Mouse (Mus musculus) spleen, adult 2 months (tissue): ENCODE results near the gene Ptgds. TPM values are rescaled to one million over a fixed set of nuclear protein-coding genes. Genes with fewer than 3 reads are reported as not detected.

Experiments used
- DNase-seq, 2 experiments: peaks; one replicate each; pipeline versions ENCODE4 v3.0.0 to v3.0.0-alpha.2; 2012 to 2021; ENCODE audit warnings: low spot score in 2 of 2, low read depth in 1 of 2
- H3K27ac ChIP-seq: fragments of 200-500 bp; 2 replicates; pipeline ENCODE4 v1.5.1; 2012; ENCODE audit warnings: low read length, inconsistent platforms; ENCODE audit not compliant: insufficient read depth
- H3K27me3 ChIP-seq: fragments of 200-500 bp; 2 replicates; pipeline ENCODE4 v1.6.1; 2012; ENCODE audit warnings: mild to moderate bottlenecking, moderate library complexity, low read length, inconsistent platforms; ENCODE audit not compliant: control insufficient read depth, insufficient read depth
- H3K36me3 ChIP-seq: fragments of 200-500 bp; 2 replicates; pipeline ENCODE4 v1.6.1; 2012; ENCODE audit warnings: mild to moderate bottlenecking, low read length, inconsistent platforms; ENCODE audit not compliant: control insufficient read depth, insufficient read depth
- H3K4me1 ChIP-seq: fragments of 200-500 bp; 2 replicates; pipeline ENCODE4 v1.6.1; 2011; ENCODE audit warnings: inconsistent platforms; ENCODE audit not compliant: control insufficient read depth, insufficient read depth, insufficient read length
- H3K4me3 ChIP-seq: fragments of 200-500 bp; 2 replicates; pipeline ENCODE4 v1.5.1; 2011; ENCODE audit warnings: mild to moderate bottlenecking, inconsistent platforms; ENCODE audit not compliant: insufficient read depth, insufficient read length; ENCODE audit errors: extremely low read depth
- CTCF ChIP-seq: fragments of 200-500 bp; IDR thresholded peaks from 2 replicates; pipeline ENCODE4 v1.5.1; 2011; ENCODE audit warnings: mild to moderate bottlenecking, inconsistent platforms; ENCODE audit not compliant: insufficient read depth, insufficient read length, insufficient replicate concordance; ENCODE audit errors: extremely low read depth
- POLR2A ChIP-seq: fragments of 200-500 bp; IDR thresholded peaks from 2 replicates; pipeline ENCODE4 v1.6.1; 2011; ENCODE audit warnings: low read depth, low read length, inconsistent platforms
- WGBS: fragments of 180-500 bp; shearing (Covaris S2); methylation state at CpG from one replicate; pipeline ENCODE4 v1.1.7; 2018; 5-methylcytosine and 5-hydroxymethylcytosine counted together
- polyA plus RNA-seq: library from polyadenylated mRNA; depleted of rRNA; stranded (reverse); fragments of >200 nt; gene quantifications from 2 replicates; pipeline ENCODE4 v1.2.3, GENCODE M21; 2012; rRNA removed

The Ptgds gene
- 0.27 and 7.8 TPM in 2 replicates for polyA plus RNA-seq

GRCm38 (mm10) chr2:25469969-25470368 lies at the start of gene Ptgds:
TSS of gene Ptgds (minus strand) at chr2:25470046.
- TF ChIP-seq CTCF (no peak), POLR2A (no peak)

GRCm38 (mm10) chr2:25509912-25510311 lies 40.1 kb upstream of the Ptgds start:
- 71% methylated on average over 3 of the region's 3 CpGs for WGBS

More at GRCm38 (mm10) chr2:25469969-25470368, at the start of gene Ptgds:
- Histone ChIP-seq H3K27me3 (no peaks in the 10 kb centered on the region), H3K4me3 (no peak within 1 kb of the TSS), H3K4me1 (peaks cover 18% of the 10 kb centered on the region; the same call in 1 of the 2 replicates), H3K36me3 (no peaks in the 10 kb centered on the region), H3K27ac (no peak within 1 kb of the TSS)
- no peak for DNase-seq
- WGBS = 87% methylated on average over 6 of the region's 6 CpGs

GRCm38 (mm10) chr2:25506964-25507363 lies 37.1 kb upstream of the Ptgds start:
- peaks cover 2% of the 10 kb centered on the region; the same call in 1 of the 2 replicates for H3K4me1 ChIP-seq
- DNase-seq = peak in 1 of 2 experiments; percentile 9

More at GRCm38 (mm10) chr2:25509912-25510311, 40.1 kb upstream of the Ptgds start:
- Histone ChIP-seq H3K4me1 (no peaks in the 10 kb centered on the region), H3K36me3 (peaks cover 3% of the 10 kb centered on the region), H3K27ac (no peak overlapping the region), H3K27me3 (no peaks in the 10 kb centered on the region), H3K4me3 (no peak overlapping the region)
- no peak for TF ChIP-seq POLR2A
- peak; percentile 36; the same call in 1 of the 2 replicates for TF ChIP-seq CTCF
- DNase-seq = no peak

GRCm38 (mm10) chr2:25505860-25506259 lies 36.0 kb upstream of the Ptgds start:
- peaks cover 9% of the 10 kb centered on the region; the same call in 1 of the 2 replicates for H3K4me1 ChIP-seq
- peaks cover 15% of the 10 kb centered on the region for H3K36me3 ChIP-seq
- H3K27ac ChIP-seq = no peak overlapping the region
- no peak overlapping the region for H3K4me3 ChIP-seq
- no peaks in the 10 kb centered on the region for H3K27me3 ChIP-seq
- DNase-seq = no peak
- no peak for TF ChIP-seq POLR2A
- TF ChIP-seq CTCF = no peak
- whole genome bisulfite sequencing = 95% methylated on average over 4 of the region's 4 CpGs

More at GRCm38 (mm10) chr2:25506964-25507363, 37.1 kb upstream of the Ptgds start:
- no peak for TF ChIP-seq POLR2A
- TF ChIP-seq CTCF = peak; percentile 17; the same call in 1 of the 2 replicates
- 62% methylated on average over 5 of the region's 5 CpGs for WGBS
- no peak overlapping the region for H3K4me3 ChIP-seq
- no peak overlapping the region for H3K27ac ChIP-seq
- H3K27me3 ChIP-seq = no peaks in the 10 kb centered on the region
- peaks cover 15% of the 10 kb centered on the region for H3K36me3 ChIP-seq

GRCm38 (mm10) chr2:25505000-25505399 lies 35.2 kb upstream of the Ptgds start:
- Histone ChIP-seq H3K27ac (no peak overlapping the region), H3K4me3 (no peak overlapping the region), H3K36me3 (peaks cover 15% of the 10 kb centered on the region), H3K27me3 (no peaks in the 10 kb centered on the region), H3K4me1 (peaks cover 11% of the 10 kb centered on the region; the same call in 1 of the 2 replicates)
- TF ChIP-seq CTCF (no peak), POLR2A (no peak)
- DNase-seq = no peak
- 78% methylated on average over 1 of the region's 1 CpGs for WGBS

GRCm38 (mm10) chr2:25504538-25504937 lies 34.7 kb upstream of the Ptgds start:
- TF ChIP-seq CTCF (no peak), POLR2A (no peak)
- Histone ChIP-seq H3K36me3 (peaks cover 15% of the 10 kb centered on the region), H3K4me3 (no peak overlapping the region), H3K27ac (no peak overlapping the region), H3K4me1 (peaks cover 12% of the 10 kb centered on the region; the same call in 1 of the 2 replicates), H3K27me3 (no peaks in the 10 kb centered on the region)
- WGBS = 69% methylated on average over 19 of the region's 19 CpGs
- no peak for DNase-seq

- Histone ChIP-seq H3K4me3 (no peak overlapping the region), H3K27ac (no peak overlapping the region)
- WGBS = 84% methylated on average over 3 of the region's 3 CpGs
Measured at GRCm38 (mm10) chr2:25502726-25503125, 32.9 kb upstream of the Ptgds start.

More at GRCm38 (mm10) chr2:25502726-25503125, 32.9 kb upstream of the Ptgds start:
- no peak for TF ChIP-seq POLR2A
- Histone ChIP-seq H3K4me1 (peaks cover 12% of the 10 kb centered on the region; the same call in 1 of the 2 replicates), H3K27me3 (no peaks in the 10 kb centered on the region), H3K36me3 (peaks cover 15% of the 10 kb centered on the region)
- no peak for DNase-seq
